Mouse (Mus musculus) spleen, adult 2 months (tissue): Measurements from ENCODE around the gene Adcy10.

ENCODE experiments used
- CTCF ChIP-seq: fragments of 200-500 bp; IDR thresholded peaks from 2 replicates; pipeline ENCODE4 v1.5.1; 2011; ENCODE audit warnings: mild to moderate bottlenecking, inconsistent platforms; ENCODE audit not compliant: insufficient read depth, insufficient read length, insufficient replicate concordance; ENCODE audit errors: extremely low read depth
- POLR2A ChIP-seq: fragments of 200-500 bp; IDR thresholded peaks from 2 replicates; pipeline ENCODE4 v1.6.1; 2011; ENCODE audit warnings: low read depth, low read length, inconsistent platforms

- no peak for TF ChIP-seq CTCF
- no peak for TF ChIP-seq POLR2A
These were observed 52.3 kb downstream of the Adcy10 start for GRCm38 (mm10) chr1:165537241-165537807.
